Mouse (Mus musculus) thymus, adult 2 months (tissue): ENCODE measurements at regions not wholly inside any gene's neighbourhood (a gene's known extent, or its start where the extent isn't known, plus 50 kb on each side); places are given as distances from the start of the nearest gene placed in this dataset.

Source experiments
- DNase-seq: peaks from one replicate; pipeline ENCODE4 v3.0.0; 2021
- H3K27ac ChIP-seq: fragments of 200-500 bp; 2 replicates; pipeline ENCODE4 v1.5.1; 2012; ENCODE audit warnings: low read length, control low read depth; ENCODE audit not compliant: control insufficient read depth, insufficient read depth
- H3K27me3 ChIP-seq: fragments of 200-500 bp; 2 replicates; pipeline ENCODE4 v1.6.1; 2012; ENCODE audit warnings: mild to moderate bottlenecking, low read length, moderate library complexity, mixed read lengths; ENCODE audit not compliant: control insufficient read depth, insufficient read depth
- H3K36me3 ChIP-seq: fragments of 200-500 bp; 2 replicates; pipeline ENCODE4 v1.6.1; 2012; ENCODE audit warnings: mild to moderate bottlenecking, low read length, moderate library complexity; ENCODE audit not compliant: control insufficient read depth, insufficient read depth
- H3K4me1 ChIP-seq: fragments of 200-500 bp; replicated peaks from 2 replicates; pipeline ENCODE4 v1.6.1; 2012; ENCODE audit warnings: low read length; ENCODE audit not compliant: control insufficient read depth, insufficient read depth
- H3K4me3 ChIP-seq: fragments of 200-500 bp; 2 replicates; pipeline ENCODE4 v1.5.1; 2012; ENCODE audit warnings: mild to moderate bottlenecking, low read length, control low read depth, moderate library complexity; ENCODE audit not compliant: control insufficient read depth, insufficient read depth
- CTCF ChIP-seq: fragments of 200-500 bp; IDR thresholded peaks from 2 replicates; pipeline ENCODE4 v1.5.1; 2012; ENCODE audit warnings: mild to moderate bottlenecking, control low read depth, low read length, moderate library complexity, borderline replicate concordance; ENCODE audit not compliant: control insufficient read depth, poor library complexity, insufficient read depth; ENCODE audit errors: extremely low read depth
- POLR2A ChIP-seq: fragments of 200-500 bp; IDR thresholded peaks from 2 replicates; pipeline ENCODE4 v1.6.1; 2012; ENCODE audit warnings: mild to moderate bottlenecking, low read length, control low read depth, moderate library complexity; ENCODE audit not compliant: control insufficient read depth, poor library complexity, insufficient read depth; ENCODE audit errors: extremely low read depth
- WGBS: fragments of 180-500 bp; shearing (Covaris S2); methylation state at CpG from one replicate; pipeline ENCODE4 v1.1.7; 2018; 5-methylcytosine and 5-hydroxymethylcytosine counted together

DNA sequence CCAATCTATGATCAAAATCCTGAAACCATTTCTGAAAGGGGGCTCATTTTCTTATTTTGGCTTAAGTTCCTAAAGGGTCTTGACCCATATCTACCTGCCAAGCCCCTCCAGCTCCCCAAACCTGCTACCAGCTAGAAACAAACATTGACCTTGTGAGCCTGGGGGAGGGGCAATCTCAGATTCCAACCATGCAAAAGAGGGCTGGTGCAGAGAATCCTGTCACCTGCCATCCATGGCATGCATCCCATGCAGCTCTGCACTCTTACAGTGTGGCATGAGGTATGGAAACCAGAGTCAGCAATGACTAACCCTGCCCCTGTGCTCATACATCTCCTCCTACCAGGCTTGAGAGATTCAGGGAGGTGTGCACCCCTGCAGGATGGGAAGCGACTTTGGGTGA is 90.3 kb upstream of the Kdm8 start:
- Histone ChIP-seq H3K4me1 (no peaks in the 10 kb centered on the region), H3K36me3 (no peaks in the 10 kb centered on the region), H3K27me3 (no peaks in the 10 kb centered on the region), H3K4me3 (no peak overlapping the region), H3K27ac (no peak overlapping the region)
- DNase-seq: no peak
- TF ChIP-seq CTCF: no peak
- TF ChIP-seq POLR2A: no peak
- 89% methylated on average over 1 of the region's 1 CpGs for WGBS

DNA sequence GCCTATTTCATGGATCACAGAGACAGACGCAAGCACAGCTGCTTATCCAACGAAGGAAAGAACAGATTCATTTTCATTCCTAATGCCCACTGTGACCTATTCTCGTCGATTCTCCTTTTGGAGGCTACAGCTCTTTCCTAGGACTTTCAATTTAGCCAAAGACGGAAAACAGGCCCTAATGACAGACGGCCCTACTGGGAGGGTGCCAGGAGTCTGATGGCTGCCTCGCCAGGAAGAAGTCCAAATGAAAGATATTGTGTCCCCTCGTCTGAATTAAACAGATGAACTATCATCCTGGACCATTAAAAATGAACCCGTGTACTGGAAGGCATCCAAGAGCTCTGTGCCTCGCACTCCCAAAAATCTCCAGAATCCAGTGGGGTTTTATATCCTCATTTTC is 89.5 kb upstream of the Kdm8 start:
- no peaks in the 10 kb centered on the region for H3K4me1 ChIP-seq
- WGBS: 87% methylated on average over 10 of the region's 10 CpGs
- TF ChIP-seq POLR2A (no peak), CTCF (no peak)
- no peaks in the 10 kb centered on the region for H3K36me3 ChIP-seq
- H3K27ac ChIP-seq: no peak overlapping the region
- no peak for DNase-seq
- H3K4me3 ChIP-seq: no peak overlapping the region
- H3K27me3 ChIP-seq: no peaks in the 10 kb centered on the region

DNA sequence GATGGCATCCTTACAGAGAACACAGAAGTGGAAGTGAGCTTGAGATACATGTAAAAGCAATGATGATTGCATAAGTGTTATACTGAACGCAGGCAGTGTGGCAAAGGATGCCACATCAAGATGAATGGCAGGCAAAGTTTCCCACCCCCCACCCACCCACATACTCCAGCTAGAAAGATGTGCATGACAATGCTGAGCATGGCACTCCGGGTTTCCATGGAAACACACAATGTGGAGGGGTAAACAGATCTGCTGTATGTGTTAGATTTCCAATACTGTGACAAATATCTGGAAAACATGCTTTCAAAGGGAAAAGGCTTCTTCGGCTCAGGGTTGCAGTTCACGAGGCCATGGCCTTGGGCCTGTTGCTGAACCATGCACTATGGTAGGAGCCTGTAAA is 86.5 kb upstream of the Kdm8 start:
- no peaks in the 10 kb centered on the region for H3K27me3 ChIP-seq
- H3K4me3 ChIP-seq: no peak overlapping the region
- TF ChIP-seq POLR2A: no peak
- no peak for TF ChIP-seq CTCF
- no peaks in the 10 kb centered on the region for H3K4me1 ChIP-seq
- no peaks in the 10 kb centered on the region for H3K36me3 ChIP-seq
- no peak for DNase-seq
- WGBS: 94% methylated on average over 4 of the region's 4 CpGs
- no peak overlapping the region for H3K27ac ChIP-seq

DNA sequence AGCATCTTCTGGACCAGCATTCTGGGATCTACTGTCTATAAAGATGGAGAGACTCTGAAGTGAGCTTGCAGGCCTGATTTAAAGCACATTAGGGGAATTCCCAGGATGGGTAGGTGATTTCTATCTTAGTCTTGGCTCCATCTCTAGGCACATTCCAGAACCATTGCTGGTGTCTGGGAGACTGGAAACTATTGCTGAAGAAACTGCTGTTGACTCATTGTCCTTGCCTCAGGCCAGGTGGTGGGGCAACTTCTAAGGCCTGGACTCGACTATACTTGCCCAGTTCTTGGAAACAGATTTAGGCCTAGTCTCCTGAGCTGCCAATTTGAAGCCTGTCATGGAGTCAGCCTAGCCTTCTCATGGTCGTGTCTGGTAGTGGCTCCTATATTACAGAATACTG is 61.5 kb upstream of the Kdm8 start:
- Histone ChIP-seq H3K36me3 (no peaks in the 10 kb centered on the region), H3K27me3 (no peaks in the 10 kb centered on the region), H3K4me3 (no peak overlapping the region), H3K4me1 (no peaks in the 10 kb centered on the region), H3K27ac (no peak overlapping the region)
- DNase-seq: no peak
- TF ChIP-seq POLR2A (no peak), CTCF (no peak)
- WGBS: 79% methylated on average over 2 of the region's 2 CpGs

DNA sequence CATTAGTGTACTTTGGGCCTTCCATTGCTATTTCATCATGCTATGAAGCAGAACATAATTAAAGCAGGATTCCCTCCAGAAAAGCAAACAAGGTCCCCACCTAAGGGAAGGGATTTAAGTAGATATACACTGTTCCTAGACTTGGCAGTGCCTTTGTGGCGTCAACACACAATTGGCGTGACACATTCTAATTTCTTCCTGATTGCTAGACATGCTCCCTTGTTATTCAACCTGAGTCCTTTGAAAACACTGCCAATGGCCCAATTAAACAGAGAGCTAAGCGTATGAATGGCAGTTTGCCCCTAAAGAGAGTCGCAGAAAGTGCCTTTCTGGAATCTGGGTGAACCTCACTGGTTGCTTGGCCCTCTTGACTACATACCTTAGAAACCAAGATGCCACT is 60.3 kb upstream of the Kdm8 start:
- TF ChIP-seq CTCF: no peak
- H3K36me3 ChIP-seq: no peaks in the 10 kb centered on the region
- no peaks in the 10 kb centered on the region for H3K27me3 ChIP-seq
- H3K27ac ChIP-seq: no peak overlapping the region
- DNase-seq: no peak
- 96% methylated on average over 4 of the region's 4 CpGs for WGBS
- no peaks in the 10 kb centered on the region for H3K4me1 ChIP-seq
- H3K4me3 ChIP-seq: no peak overlapping the region

DNA sequence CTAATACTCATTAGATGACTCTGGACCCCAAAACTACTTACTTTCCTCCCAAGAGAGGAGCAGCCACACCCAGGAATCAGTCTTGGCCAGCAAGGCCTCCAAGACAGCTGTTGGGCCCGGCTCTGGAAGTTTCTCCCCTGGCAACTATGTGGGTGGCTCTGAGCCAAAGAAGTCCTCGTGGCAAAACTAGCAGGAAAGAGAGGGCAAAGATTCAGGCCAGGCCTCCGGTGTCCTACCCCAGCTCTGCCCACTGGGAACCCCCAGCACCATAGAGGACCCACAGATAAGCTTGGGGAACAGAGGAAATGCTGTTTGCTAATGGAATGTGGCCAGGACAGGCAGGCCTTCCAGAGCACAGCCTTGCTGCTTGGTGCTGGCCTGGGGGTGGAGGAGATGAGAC is 51.9 kb upstream of the Kdm8 start:
- TF ChIP-seq POLR2A (no peak), CTCF (no peak)
- DNase-seq: no peak
- WGBS: 80% methylated on average over 3 of the region's 3 CpGs
- Histone ChIP-seq H3K27ac (no peak overlapping the region), H3K4me1 (peaks cover 4% of the 10 kb centered on the region), H3K36me3 (no peaks in the 10 kb centered on the region), H3K4me3 (no peak overlapping the region), H3K27me3 (no peaks in the 10 kb centered on the region)

DNA sequence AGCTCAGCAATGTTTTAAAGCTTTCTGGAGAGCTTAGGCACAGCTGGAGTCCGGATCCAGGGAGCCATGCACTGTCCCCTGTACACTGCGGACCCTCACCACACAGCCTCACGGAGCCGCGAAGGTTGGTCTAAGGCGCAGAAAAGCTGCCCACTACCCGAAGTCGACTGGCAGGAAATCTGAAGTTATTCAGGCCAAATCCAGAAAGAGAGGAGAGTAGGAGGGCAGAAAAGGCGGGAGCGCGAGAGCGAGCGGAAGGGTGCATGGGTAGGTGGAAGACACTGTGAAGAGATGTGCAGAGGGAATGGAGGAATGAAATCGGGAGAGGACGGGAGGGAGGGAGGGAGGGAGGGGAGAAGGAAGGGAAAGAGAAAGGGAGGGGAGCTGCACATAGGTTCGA is 51.2 kb upstream of the Kdm8 start:
- H3K27ac ChIP-seq: no peak overlapping the region
- H3K27me3 ChIP-seq: no peaks in the 10 kb centered on the region
- 3% methylated on average over 16 of the region's 16 CpGs for WGBS
- H3K4me1 ChIP-seq: peaks cover 4% of the 10 kb centered on the region
- no peaks in the 10 kb centered on the region for H3K36me3 ChIP-seq
- TF ChIP-seq POLR2A: no peak
- no peak for TF ChIP-seq CTCF
- peak overlapping the region; percentile 7; the same call in 1 of the 2 replicates for H3K4me3 ChIP-seq
- DNase-seq: peak; percentile 2
